Mouse (Mus musculus): ENCODE data around the gene Olfr807. TPM values are rescaled to one million over a fixed set of nuclear protein-coding genes. Genes with fewer than 3 reads are reported as not detected.

The Olfr807 gene
- not detected in 2 replicates for polyA plus RNA-seq (2015; fragmentation: Nextera tagmentation; extraction: Ambion mirVana)

- Histone ChIP-seq H3K36me3 (ENCODE audit: insufficient read depth, low read length) (no peaks in the 10 kb centered on the region), H3K9ac (replicated peaks; ENCODE audit: low read length) (no peak within 1 kb of the TSS)
Observed at GRCm38 (mm10) chr10:129757693-129758092, at the start of gene Olfr807. TSS of gene Olfr807 (minus strand) at chr10:129757793.

GRCm38 (mm10) chr10:129804296-129804695 lies 46.7 kb upstream of the Olfr807 start, which contains the start of gene Olfr811:
TSS of gene Olfr811 (minus strand) at chr10:129804396.
- H3K4me1 ChIP-seq (ENCODE audit: insufficient read depth, low read length): no peaks in the 10 kb centered on the region
- no peak within 1 kb of the TSS for H3K4me2 ChIP-seq (replicated peaks; ENCODE audit: low read depth, low read length)
- no peak within 1 kb of the TSS for H3K9ac ChIP-seq (replicated peaks; ENCODE audit: low read length)
- no peak within 1 kb of the TSS for H3K4me3 ChIP-seq (ENCODE audit: low read length)
- H3K36me3 ChIP-seq (ENCODE audit: insufficient read depth, low read length): no peaks in the 10 kb centered on the region
- no peaks in the 10 kb centered on the region for H3K9me3 ChIP-seq (ENCODE audit: low read length)
- ATAC-seq (ENCODE audit: low FRiP score, low TSS enrichment): no peak
- no peak within 1 kb of the TSS for H3K27ac ChIP-seq (ENCODE audit: low read length)
- no peaks in the 10 kb centered on the region for H3K27me3 ChIP-seq (ENCODE audit: insufficient read depth, low read length)
- WGBS: 83% methylated on average over 4 of the region's 4 CpGs

More at GRCm38 (mm10) chr10:129757693-129758092, at the start of gene Olfr807:
- no peak for ATAC-seq (ENCODE audit: low FRiP score, low TSS enrichment)
- no peak within 1 kb of the TSS for H3K27ac ChIP-seq (ENCODE audit: low read length)
- no peaks in the 10 kb centered on the region for H3K4me1 ChIP-seq (ENCODE audit: insufficient read depth, low read length)
- 88% methylated on average over 1 of the region's 1 CpGs for WGBS
- no peaks in the 10 kb centered on the region for H3K9me3 ChIP-seq (ENCODE audit: low read length)
- no peaks in the 10 kb centered on the region for H3K27me3 ChIP-seq (ENCODE audit: insufficient read depth, low read length)
- H3K4me2 ChIP-seq (replicated peaks; ENCODE audit: low read depth, low read length): no peak within 1 kb of the TSS
- H3K4me3 ChIP-seq (ENCODE audit: low read length): no peak within 1 kb of the TSS

- H3K36me3 ChIP-seq (ENCODE audit: insufficient read depth, low read length): no peaks in the 10 kb centered on the region
- H3K27ac ChIP-seq (ENCODE audit: low read length): no peak within 1 kb of the TSS
- no peaks in the 10 kb centered on the region for H3K27me3 ChIP-seq (ENCODE audit: insufficient read depth, low read length)
- ATAC-seq (ENCODE audit: low FRiP score, low TSS enrichment): no peak
- no peak within 1 kb of the TSS for H3K4me3 ChIP-seq (ENCODE audit: low read length)
- no peak within 1 kb of the TSS for H3K4me2 ChIP-seq (replicated peaks; ENCODE audit: low read depth, low read length)
- no peaks in the 10 kb centered on the region for H3K4me1 ChIP-seq (ENCODE audit: insufficient read depth, low read length)
- H3K9me3 ChIP-seq (ENCODE audit: low read length): no peaks in the 10 kb centered on the region
- no peak within 1 kb of the TSS for H3K9ac ChIP-seq (replicated peaks; ENCODE audit: low read length)
Observed at GRCm38 (mm10) chr10:129794817-129795216, 37.2 kb upstream of the Olfr807 start, which contains the start of gene Olfr810. TSS of gene Olfr810 (minus strand) at chr10:129794917.

- H3K4me1 ChIP-seq (ENCODE audit: insufficient read depth, low read length): no peaks in the 10 kb centered on the region
- ATAC-seq (ENCODE audit: low FRiP score, low TSS enrichment): no peak
- H3K9ac ChIP-seq (replicated peaks; ENCODE audit: low read length): no peak overlapping the region
- H3K9me3 ChIP-seq (ENCODE audit: low read length): no peaks in the 10 kb centered on the region
- no peaks in the 10 kb centered on the region for H3K27me3 ChIP-seq (ENCODE audit: insufficient read depth, low read length)
- H3K36me3 ChIP-seq (ENCODE audit: insufficient read depth, low read length): no peaks in the 10 kb centered on the region
- no peak overlapping the region for H3K4me3 ChIP-seq (ENCODE audit: low read length)
- H3K4me2 ChIP-seq (replicated peaks; ENCODE audit: low read depth, low read length): no peak overlapping the region
- no peak overlapping the region for H3K27ac ChIP-seq (ENCODE audit: low read length)
Observed at GRCm38 (mm10) chr10:129778123-129778522, 20.5 kb upstream of the Olfr807 start.

GRCm38 (mm10) chr10:129774338-129774737 lies 16.7 kb upstream of the Olfr807 start, which contains the start of gene Olfr809:
TSS of gene Olfr809 (plus strand) at chr10:129774638.
- ATAC-seq (ENCODE audit: low FRiP score, low TSS enrichment): no peak
- H3K27ac ChIP-seq (ENCODE audit: low read length): no peak within 1 kb of the TSS
- H3K4me1 ChIP-seq (ENCODE audit: insufficient read depth, low read length): no peaks in the 10 kb centered on the region
- H3K9me3 ChIP-seq (ENCODE audit: low read length): no peaks in the 10 kb centered on the region
- no peaks in the 10 kb centered on the region for H3K36me3 ChIP-seq (ENCODE audit: insufficient read depth, low read length)
- H3K27me3 ChIP-seq (ENCODE audit: insufficient read depth, low read length): no peaks in the 10 kb centered on the region
- no peak within 1 kb of the TSS for H3K4me2 ChIP-seq (replicated peaks; ENCODE audit: low read depth, low read length)
- no peak within 1 kb of the TSS for H3K4me3 ChIP-seq (ENCODE audit: low read length)
- H3K9ac ChIP-seq (replicated peaks; ENCODE audit: low read length): no peak within 1 kb of the TSS

- WGBS: 89% methylated on average over 1 of the region's 1 CpGs
- no peaks in the 10 kb centered on the region for H3K4me1 ChIP-seq (ENCODE audit: insufficient read depth, low read length)
- no peak for ATAC-seq (ENCODE audit: low FRiP score, low TSS enrichment)
Observed at GRCm38 (mm10) chr10:129765182-129765581, 7.6 kb upstream of the Olfr807 start, which contains the start of gene Olfr808. TSS of gene Olfr808 (plus strand) at chr10:129765482.

GRCm38 (mm10) chr10:129741821-129742220 lies 15.8 kb downstream of the Olfr807 start, which contains the start of gene Olfr806:
TSS of gene Olfr806 (minus strand) at chr10:129741921.
- H3K4me1 ChIP-seq (ENCODE audit: insufficient read depth, low read length): no peaks in the 10 kb centered on the region
- H3K4me2 ChIP-seq (replicated peaks; ENCODE audit: low read depth, low read length): no peak within 1 kb of the TSS
- H3K36me3 ChIP-seq (ENCODE audit: insufficient read depth, low read length): no peaks in the 10 kb centered on the region
- no peaks in the 10 kb centered on the region for H3K9me3 ChIP-seq (ENCODE audit: low read length)
- H3K27ac ChIP-seq (ENCODE audit: low read length): no peak within 1 kb of the TSS
- H3K27me3 ChIP-seq (ENCODE audit: insufficient read depth, low read length): no peaks in the 10 kb centered on the region
- no peak within 1 kb of the TSS for H3K4me3 ChIP-seq (ENCODE audit: low read length)
- no peak for ATAC-seq (ENCODE audit: low FRiP score, low TSS enrichment)
- no peak within 1 kb of the TSS for H3K9ac ChIP-seq (replicated peaks; ENCODE audit: low read length)

More at GRCm38 (mm10) chr10:129765182-129765581, 7.6 kb upstream of the Olfr807 start, which contains the start of gene Olfr808:
- Histone ChIP-seq H3K9ac (replicated peaks; ENCODE audit: low read length) (no peak within 1 kb of the TSS), H3K27me3 (ENCODE audit: insufficient read depth, low read length) (no peaks in the 10 kb centered on the region), H3K9me3 (ENCODE audit: low read length) (no peaks in the 10 kb centered on the region), H3K4me2 (replicated peaks; ENCODE audit: low read depth, low read length) (no peak within 1 kb of the TSS), H3K4me3 (ENCODE audit: low read length) (no peak within 1 kb of the TSS), H3K36me3 (ENCODE audit: insufficient read depth, low read length) (no peaks in the 10 kb centered on the region), H3K27ac (ENCODE audit: low read length) (no peak within 1 kb of the TSS)

- Histone ChIP-seq H3K4me1 (ENCODE audit: insufficient read depth, low read length) (no peaks in the 10 kb centered on the region), H3K4me2 (replicated peaks; ENCODE audit: low read depth, low read length) (no peak within 1 kb of the TSS)
- 89% methylated on average over 2 of the region's 2 CpGs for WGBS
Observed at GRCm38 (mm10) chr10:129729275-129729674, 28.3 kb downstream of the Olfr807 start, which contains the start of gene Olfr805. TSS of gene Olfr805 (minus strand) at chr10:129729375.

More at GRCm38 (mm10) chr10:129729275-129729674, 28.3 kb downstream of the Olfr807 start, which contains the start of gene Olfr805:
- ATAC-seq (ENCODE audit: low FRiP score, low TSS enrichment): no peak
- Histone ChIP-seq H3K36me3 (ENCODE audit: insufficient read depth, low read length) (no peaks in the 10 kb centered on the region), H3K9ac (replicated peaks; ENCODE audit: low read length) (no peak within 1 kb of the TSS), H3K9me3 (ENCODE audit: low read length) (no peaks in the 10 kb centered on the region), H3K27me3 (ENCODE audit: insufficient read depth, low read length) (no peaks in the 10 kb centered on the region), H3K27ac (ENCODE audit: low read length) (no peak within 1 kb of the TSS), H3K4me3 (ENCODE audit: low read length) (no peak within 1 kb of the TSS)

Small RNA genes lying within 50 kb of the gene (microRNA-seq; reads per million reads assigned to microRNA genes)
- gene Gm24485: not detected

Other genes with a start within 250 kb of the Olfr807 start
- gene Olfr791, start 236.0 kb downstream of the Olfr807 start, polyA plus RNA-seq (2015; fragmentation: Nextera tagmentation; extraction: Ambion mirVana): not detected in 2 replicates
- not detected in 2 replicates for gene Olfr792, start 218.6 kb downstream of the Olfr807 start, polyA plus RNA-seq (2015; fragmentation: Nextera tagmentation; extraction: Ambion mirVana)
- gene Olfr794, start 190.1 kb downstream of the Olfr807 start, polyA plus RNA-seq (2015; fragmentation: Nextera tagmentation; extraction: Ambion mirVana): not detected in 2 replicates
- gene Olfr796, start 145.2 kb downstream of the Olfr807 start, polyA plus RNA-seq (2015; fragmentation: Nextera tagmentation; extraction: Ambion mirVana): not detected in 2 replicates
- not detected in 2 replicates for gene Olfr798, start 129.9 kb downstream of the Olfr807 start, polyA plus RNA-seq (2015; fragmentation: Nextera tagmentation; extraction: Ambion mirVana)
- gene Olfr799, start 120.3 kb downstream of the Olfr807 start, polyA plus RNA-seq (2015; fragmentation: Nextera tagmentation; extraction: Ambion mirVana): not detected in 2 replicates
- not detected in 2 replicates for gene Olfr800, start 100.1 kb downstream of the Olfr807 start, polyA plus RNA-seq (2015; fragmentation: Nextera tagmentation; extraction: Ambion mirVana)
- not detected in 2 replicates for gene Olfr801, start 83.9 kb downstream of the Olfr807 start, polyA plus RNA-seq (2015; fragmentation: Nextera tagmentation; extraction: Ambion mirVana)
- gene Olfr802, start 69.6 kb downstream of the Olfr807 start, polyA plus RNA-seq (2015; fragmentation: Nextera tagmentation; extraction: Ambion mirVana): 0.03 TPM in 1 of 2 replicates, not detected in the other
- gene Olfr803, start 63.5 kb downstream of the Olfr807 start, polyA plus RNA-seq (2015; fragmentation: Nextera tagmentation; extraction: Ambion mirVana): not detected in 2 replicates
- gene Olfr804, start 54.6 kb downstream of the Olfr807 start, polyA plus RNA-seq (2015; fragmentation: Nextera tagmentation; extraction: Ambion mirVana): not detected in 2 replicates
- gene Olfr805, start 28.4 kb downstream of the Olfr807 start, polyA plus RNA-seq (2015; fragmentation: Nextera tagmentation; extraction: Ambion mirVana): not detected in 2 replicates
- not detected in 2 replicates for gene Olfr806, start 15.9 kb downstream of the Olfr807 start, polyA plus RNA-seq (2015; fragmentation: Nextera tagmentation; extraction: Ambion mirVana)
- gene Olfr808, start 7.7 kb upstream of the Olfr807 start, polyA plus RNA-seq (2015; fragmentation: Nextera tagmentation; extraction: Ambion mirVana): not detected in 2 replicates
- gene Olfr809, start 16.8 kb upstream of the Olfr807 start, polyA plus RNA-seq (2015; fragmentation: Nextera tagmentation; extraction: Ambion mirVana): not detected in 2 replicates
- gene Olfr810, start 37.1 kb upstream of the Olfr807 start, polyA plus RNA-seq (2015; fragmentation: Nextera tagmentation; extraction: Ambion mirVana): not detected in 2 replicates
- not detected in 2 replicates for gene Olfr811, start 46.6 kb upstream of the Olfr807 start, polyA plus RNA-seq (2015; fragmentation: Nextera tagmentation; extraction: Ambion mirVana)
- gene Olfr812, start 88.3 kb upstream of the Olfr807 start, polyA plus RNA-seq (2015; fragmentation: Nextera tagmentation; extraction: Ambion mirVana): not detected in 2 replicates
- not detected in 2 replicates for gene Olfr813, start 97.6 kb upstream of the Olfr807 start, polyA plus RNA-seq (2015; fragmentation: Nextera tagmentation; extraction: Ambion mirVana)
- gene Olfr814, start 122.1 kb upstream of the Olfr807 start, polyA plus RNA-seq (2015; fragmentation: Nextera tagmentation; extraction: Ambion mirVana): not detected in 2 replicates
- gene Olfr815, start 148.1 kb upstream of the Olfr807 start, polyA plus RNA-seq (2015; fragmentation: Nextera tagmentation; extraction: Ambion mirVana): not detected in 2 replicates
- gene Olfr816, start 157.8 kb upstream of the Olfr807 start, polyA plus RNA-seq (2015; fragmentation: Nextera tagmentation; extraction: Ambion mirVana): not detected in 2 replicates
- not detected in 2 replicates for gene Olfr818, start 191.3 kb upstream of the Olfr807 start, polyA plus RNA-seq (2015; fragmentation: Nextera tagmentation; extraction: Ambion mirVana)
- gene Olfr819, start 209.5 kb upstream of the Olfr807 start, polyA plus RNA-seq (2015; fragmentation: Nextera tagmentation; extraction: Ambion mirVana): not detected in 2 replicates
- gene Olfr247, start 218.3 kb upstream of the Olfr807 start, polyA plus RNA-seq (2015; fragmentation: Nextera tagmentation; extraction: Ambion mirVana): not detected in 2 replicates
- not detected in 2 replicates for gene Gm10310, start 227.3 kb upstream of the Olfr807 start, polyA plus RNA-seq (2015; fragmentation: Nextera tagmentation; extraction: Ambion mirVana)